Mouse (Mus musculus) lung, embryonic 16.5 days (tissue): ENCODE results near the gene Zfp317. TPM values are rescaled to one million over a fixed set of nuclear protein-coding genes. Genes with fewer than 3 reads are reported as not detected.
"Not testable (repeated sequence)": the region's sequence is repeated elsewhere in the genome, so short reads cannot be mapped to it uniquely, and the experiment has no call there.

ENCODE experiments used
- ATAC-seq: fragments of 200-750 bp; cut with Nextera tagmentation; 2 replicates; pipeline ENCODE4 v1.8.0; 2017; ENCODE audit warnings: low read depth, mild to moderate bottlenecking, moderate library complexity
- H3K27ac ChIP-seq: fragments of 300-500 bp; sonication (generic); 2 replicates; pipeline ENCODE4 v1.5.1; 2014; ENCODE audit warnings: mild to moderate bottlenecking, control low read depth, low read length
- H3K27me3 ChIP-seq: fragments of 300-500 bp; sonication (generic); 2 replicates; pipeline ENCODE4 v1.6.1; 2014; ENCODE audit warnings: low read depth, low read length, mixed read lengths; ENCODE audit not compliant: control insufficient read depth, insufficient read depth
- H3K36me3 ChIP-seq: fragments of 300-500 bp; sonication (generic); 2 replicates; pipeline ENCODE4 v1.6.1; 2014; ENCODE audit warnings: low read length; ENCODE audit not compliant: control insufficient read depth, insufficient read depth
- H3K4me1 ChIP-seq: fragments of 300-500 bp; sonication (generic); replicated peaks from 2 replicates; pipeline ENCODE4 v1.6.1; 2014; ENCODE audit warnings: low read length, mixed read lengths; ENCODE audit not compliant: control insufficient read depth, insufficient read depth
- H3K4me2 ChIP-seq: fragments of 300-500 bp; sonication (generic); 2 replicates; pipeline ENCODE4 v1.6.1; 2014; ENCODE audit warnings: low read depth, low read length, control low read depth
- H3K4me3 ChIP-seq: fragments of 300-500 bp; sonication (generic); 2 replicates; pipeline ENCODE4 v1.5.1; 2014; ENCODE audit warnings: mild to moderate bottlenecking, low read length, control low read depth
- H3K9ac ChIP-seq: fragments of 300-500 bp; sonication (generic); 2 replicates; pipeline ENCODE4 v1.6.1; 2014; ENCODE audit warnings: low read length, control low read depth
- H3K9me3 ChIP-seq: fragments of 300-500 bp; sonication (generic); 2 replicates; pipeline ENCODE4 v1.6.1; 2016; ENCODE audit warnings: low read length; ENCODE audit not compliant: control insufficient read depth
- WGBS: fragments of 180-500 bp; shearing (Covaris S2); extraction: QIAGEN DNeasy Blood & Tissue Kit; methylation state at CpG from one replicate; pipeline ENCODE4 v1.1.7; 2014; 5-methylcytosine and 5-hydroxymethylcytosine counted together
- polyA plus RNA-seq: library from polyadenylated mRNA; unstranded; fragments of >200 nt; fragmentation: Nextera tagmentation; extraction: Ambion mirVana; gene quantifications from 2 replicates; pipeline ENCODE4 v1.2.1, GENCODE M21; 2015

Gene Zfp317
- polyA plus RNA-seq, 1 experiment from 2014 or later, result 26.6 TPM

DNA sequence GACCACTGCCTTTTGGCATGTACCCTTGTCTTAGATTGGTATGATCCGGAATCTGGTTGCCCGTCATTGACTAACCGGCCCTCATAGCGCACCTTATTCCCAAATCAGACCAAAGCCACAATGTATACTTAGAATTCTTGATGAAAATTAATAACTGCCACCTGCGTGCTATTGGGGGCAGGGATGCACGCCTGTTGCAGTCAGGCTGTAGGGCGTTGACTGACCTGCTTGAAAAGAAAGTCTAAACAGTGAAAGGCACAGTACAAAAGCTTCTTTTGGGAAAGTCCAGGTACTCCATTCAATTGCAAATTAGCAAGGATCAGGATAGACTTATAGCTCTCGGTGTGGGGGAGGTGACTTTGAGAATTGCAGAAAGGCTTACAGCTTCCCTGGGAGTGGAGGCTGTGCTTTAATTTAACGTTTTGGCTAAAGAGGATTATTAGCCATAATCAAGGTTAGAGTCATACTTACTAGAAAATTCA lies 73.0 kb downstream of the Zfp317 start:
- H3K9me3 ChIP-seq, H3K27me3 ChIP-seq, ATAC-seq, H3K9ac ChIP-seq, H3K4me1 ChIP-seq, H3K4me2 ChIP-seq, H3K36me3 ChIP-seq, H3K4me3 ChIP-seq, H3K27ac ChIP-seq: not testable (repeated sequence)
- 73% methylated on average over 9 of the region's 9 CpGs for WGBS

Other genes starting within 250 kb of the Zfp317 start
- gene Olfr847, start 243.4 kb upstream of the Zfp317 start, polyA plus RNA-seq, result not detected in 2 replicates
- gene Olfr849, start 181.8 kb upstream of the Zfp317 start, polyA plus RNA-seq, result not detected in 2 replicates
- not detected in 2 replicates for gene Olfr850, start 143.9 kb upstream of the Zfp317 start, polyA plus RNA-seq
- not detected in 2 replicates for gene Olfr851, start 128.8 kb upstream of the Zfp317 start, polyA plus RNA-seq
- gene Olfr853, start 81.0 kb upstream of the Zfp317 start, polyA plus RNA-seq, result not detected in 2 replicates
- gene Olfr854, start 54.7 kb upstream of the Zfp317 start, polyA plus RNA-seq, result not detected in 2 replicates
- gene Olfr855, start 39.5 kb upstream of the Zfp317 start, polyA plus RNA-seq, result not detected in 2 replicates
- not detected in 2 replicates for gene Olfr857, start 87.3 kb downstream of the Zfp317 start, polyA plus RNA-seq
- gene Olfr58, start 158.2 kb downstream of the Zfp317 start, polyA plus RNA-seq, result not detected in 2 replicates
- not detected in 2 replicates for gene Olfr859, start 182.8 kb downstream of the Zfp317 start, polyA plus RNA-seq
- not detected in 2 replicates for gene Olfr860, start 227.6 kb downstream of the Zfp317 start, polyA plus RNA-seq